Mouse (Mus musculus) testis, adult 2 months (tissue): ENCODE results near the gene G430095P16Rik. TPM values are rescaled to one million over a fixed set of nuclear protein-coding genes. Genes with fewer than 3 reads are reported as not detected.

Experiments used
- H3K27ac ChIP-seq: fragments of 200-500 bp; 2 replicates; pipeline ENCODE4 v1.5.1; 2012; ENCODE audit warnings: low read depth, low read length; ENCODE audit not compliant: control insufficient read depth, insufficient read depth
- H3K27me3 ChIP-seq: fragments of 200-500 bp; 2 replicates; pipeline ENCODE4 v1.6.1; 2012; ENCODE audit warnings: mild to moderate bottlenecking, low read length, moderate library complexity; ENCODE audit not compliant: control insufficient read depth, insufficient read depth
- H3K36me3 ChIP-seq: fragments of 200-500 bp; 2 replicates; pipeline ENCODE4 v1.6.1; 2012; ENCODE audit warnings: mild to moderate bottlenecking, low read length; ENCODE audit not compliant: control insufficient read depth, insufficient read depth
- H3K4me1 ChIP-seq: fragments of 200-500 bp; 2 replicates; pipeline ENCODE4 v1.6.1; 2012; ENCODE audit warnings: low read length; ENCODE audit not compliant: control insufficient read depth, insufficient read depth
- H3K4me3 ChIP-seq: fragments of 200-500 bp; 2 replicates; pipeline ENCODE4 v1.5.1; 2012; ENCODE audit warnings: low read depth, mild to moderate bottlenecking, low read length, moderate library complexity, mixed read lengths; ENCODE audit not compliant: control insufficient read depth
- CTCF ChIP-seq: fragments of 200-500 bp; IDR thresholded peaks from 2 replicates; pipeline ENCODE4 v1.5.1; 2012; ENCODE audit warnings: low read depth, mild to moderate bottlenecking, inconsistent platforms, low read length, moderate library complexity; ENCODE audit not compliant: control insufficient read depth, insufficient read depth, insufficient replicate concordance
- POLR2A ChIP-seq: fragments of 200-500 bp; IDR thresholded peaks from 2 replicates; pipeline ENCODE4 v1.6.1; 2012; ENCODE audit warnings: low read depth, mild to moderate bottlenecking, inconsistent platforms, low read length, moderate library complexity; ENCODE audit not compliant: control insufficient read depth
- polyA plus RNA-seq: library from polyadenylated mRNA; depleted of rRNA; stranded (reverse); fragments of >200 nt; gene quantifications from 2 replicates; pipeline ENCODE4 v1.2.3, GENCODE M21; 2012

Gene G430095P16Rik
- polyA plus RNA-seq, 1 experiment, result 0.32 TPM

- Histone ChIP-seq H3K27me3 (no peaks in the 10 kb centered on the region), H3K27ac (peak within 1 kb of the TSS; percentile 98), H3K36me3 (no peaks in the 10 kb centered on the region), H3K4me3 (peak within 1 kb of the TSS; percentile 98), H3K4me1 (peaks cover 21% of the 10 kb centered on the region)
- no peak for TF ChIP-seq CTCF
- TF ChIP-seq POLR2A, result peak; percentile 77
These were observed 35.1 kb upstream of the G430095P16Rik start, which contains the start of gene Nacc1 for GRCm38 (mm10) chr8:84687705-84688100. TSS of gene Nacc1 (minus strand) at chr8:84687862.

GRCm38 (mm10) chr8:84689091-84689915 lies 33.5 kb upstream of the G430095P16Rik start:
- Histone ChIP-seq H3K4me1 (peaks cover 21% of the 10 kb centered on the region), H3K27ac (peak overlapping the region; percentile 84), H3K4me3 (peak overlapping the region; percentile 97), H3K27me3 (no peaks in the 10 kb centered on the region), H3K36me3 (0 out of 2 replicates have a peak, but pooled peaks cover 4% of the 10 kb centered on the region)
- TF ChIP-seq CTCF (no peak), POLR2A (peak; percentile 63; the same call in 1 of the 2 replicates)

GRCm38 (mm10) chr8:84693332-84693731 lies 29.5 kb upstream of the G430095P16Rik start:
- H3K36me3 ChIP-seq, result peaks cover 6% of the 10 kb centered on the region; the same call in 1 of the 2 replicates
- TF ChIP-seq POLR2A (no peak), CTCF (no peak)

GRCm38 (mm10) chr8:84695140-84695539 lies 27.7 kb upstream of the G430095P16Rik start:
- no peaks in the 10 kb centered on the region for H3K27me3 ChIP-seq
- TF ChIP-seq CTCF, result no peak
- TF ChIP-seq POLR2A, result no peak
- no peak overlapping the region for H3K27ac ChIP-seq
- H3K4me1 ChIP-seq, result peaks cover 2% of the 10 kb centered on the region; the same call in 1 of the 2 replicates
- no peak overlapping the region for H3K4me3 ChIP-seq
- peaks cover 9% of the 10 kb centered on the region for H3K36me3 ChIP-seq

More at GRCm38 (mm10) chr8:84693332-84693731, 29.5 kb upstream of the G430095P16Rik start:
- H3K27me3 ChIP-seq, result no peaks in the 10 kb centered on the region
- H3K4me3 ChIP-seq, result no peak overlapping the region
- H3K27ac ChIP-seq, result no peak overlapping the region
- peaks cover 2% of the 10 kb centered on the region for H3K4me1 ChIP-seq

- Histone ChIP-seq H3K4me3 (no peak overlapping the region), H3K4me1 (peaks cover 5% of the 10 kb centered on the region; the same call in 1 of the 2 replicates), H3K27ac (no peak overlapping the region), H3K36me3 (peaks cover 9% of the 10 kb centered on the region), H3K27me3 (no peaks in the 10 kb centered on the region)
- TF ChIP-seq CTCF (no peak), POLR2A (no peak)
These were observed 25.4 kb upstream of the G430095P16Rik start for GRCm38 (mm10) chr8:84697166-84698130.

- Histone ChIP-seq H3K4me1 (peaks cover 5% of the 10 kb centered on the region; the same call in 1 of the 2 replicates), H3K36me3 (peaks cover 9% of the 10 kb centered on the region), H3K4me3 (no peak overlapping the region), H3K27ac (no peak overlapping the region), H3K27me3 (no peaks in the 10 kb centered on the region)
- TF ChIP-seq CTCF, result no peak
- TF ChIP-seq POLR2A, result no peak
These were observed 24.5 kb upstream of the G430095P16Rik start for GRCm38 (mm10) chr8:84698288-84698687.
